ENCODE assay signal across 8 mouse cellular contexts in the genomic region with DNA sequence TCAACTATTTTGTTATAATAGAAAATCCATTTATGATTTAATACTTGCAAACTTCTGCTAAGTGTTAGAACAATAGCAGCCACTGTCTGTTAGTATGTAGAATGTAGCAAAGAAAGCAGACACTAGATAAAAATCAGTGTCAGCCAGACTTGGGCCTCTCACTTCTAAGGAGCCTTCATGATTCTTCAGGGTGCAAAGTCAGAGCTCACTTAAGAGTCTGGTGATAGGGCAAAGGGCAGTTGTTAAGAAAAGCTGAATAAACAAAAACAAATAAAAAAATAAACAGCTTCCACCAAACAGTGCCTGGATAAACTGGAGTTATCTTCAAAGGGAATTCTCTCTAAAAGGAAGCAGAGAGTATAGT. TPM values are rescaled to one million over a fixed set of nuclear protein-coding genes. Genes with fewer than 3 reads are reported as not detected.
DNase-seq lines count a peak whose midpoint lies in the region; ATAC-seq lines count a peak whose summit lies in the region.

No protein-coding gene starts in this region.

- H3K27ac ChIP-seq in forebrain, embryonic 10.5 days, result peak overlapping the region; percentile 74; the same call in 1 of the 2 replicates
- no peak overlapping the region for H3K27ac ChIP-seq in forebrain, embryonic 13.5 days
- H3K27ac ChIP-seq in kidney, embryonic 15.5 days, result peak overlapping the region; percentile 74
- H3K27ac ChIP-seq in embryonic facial prominence, embryonic 10.5 days (replicated peaks), result peak overlapping the region; percentile 84
- peak overlapping the region; percentile 45; the same call in 1 of the 2 replicates for H3K27ac ChIP-seq in limb, embryonic 13.5 days

- H3K9me3 ChIP-seq in forebrain, embryonic 10.5 days, result no peaks in the 10 kb centered on the region
- no peaks in the 10 kb centered on the region for H3K9me3 ChIP-seq in forebrain, embryonic 13.5 days (replicated peaks)
- H3K9me3 ChIP-seq in kidney, embryonic 15.5 days (replicated peaks), result no peaks in the 10 kb centered on the region
- H3K9me3 ChIP-seq in embryonic facial prominence, embryonic 10.5 days, result no peaks in the 10 kb centered on the region
- no peaks in the 10 kb centered on the region for H3K9me3 ChIP-seq in limb, embryonic 13.5 days

- H3K27me3 ChIP-seq in forebrain, embryonic 10.5 days (ENCODE audit: poor library complexity, severe bottlenecking), result no peaks in the 10 kb centered on the region
- no peaks in the 10 kb centered on the region for H3K27me3 ChIP-seq in forebrain, embryonic 13.5 days
- no peaks in the 10 kb centered on the region for H3K27me3 ChIP-seq in kidney, embryonic 15.5 days
- H3K27me3 ChIP-seq in embryonic facial prominence, embryonic 10.5 days (replicated peaks; ENCODE audit: low read depth, poor library complexity, severe bottlenecking), result no peaks in the 10 kb centered on the region
- no peaks in the 10 kb centered on the region for H3K27me3 ChIP-seq in limb, embryonic 13.5 days

- no peak overlapping the region for H3K9ac ChIP-seq in forebrain, embryonic 13.5 days
- no peak overlapping the region for H3K9ac ChIP-seq in kidney, embryonic 15.5 days
- no peak overlapping the region for H3K9ac ChIP-seq in limb, embryonic 13.5 days

- DNase-seq in forebrain, embryonic 10.5 days (ENCODE audit: extremely low spot score, low spot score), result no peak
- DNase-seq in kidney, postnatal 10 days, result no peak
- no peak for DNase-seq in embryonic facial prominence, embryonic 10.5 days (ENCODE audit: low spot score)
- DNase-seq in layer of hippocampus, postnatal 36 days, result no peak

- H3K36me3 ChIP-seq in forebrain, embryonic 10.5 days (replicated peaks), result peaks cover 36% of the 10 kb centered on the region
- H3K36me3 ChIP-seq in forebrain, embryonic 13.5 days (ENCODE audit: poor library complexity, severe bottlenecking), result peaks cover 30% of the 10 kb centered on the region
- peaks cover 43% of the 10 kb centered on the region for H3K36me3 ChIP-seq in kidney, embryonic 15.5 days
- H3K36me3 ChIP-seq in embryonic facial prominence, embryonic 10.5 days (replicated peaks), result peaks cover 43% of the 10 kb centered on the region
- peaks cover 40% of the 10 kb centered on the region for H3K36me3 ChIP-seq in limb, embryonic 13.5 days

- H3K4me2 ChIP-seq in forebrain, embryonic 13.5 days, result no peak overlapping the region
- H3K4me2 ChIP-seq in kidney, embryonic 15.5 days, result no peak overlapping the region
- no peak overlapping the region; the same call in 1 of the 2 replicates for H3K4me2 ChIP-seq in limb, embryonic 13.5 days (replicated peaks)

- H3K4me3 ChIP-seq in forebrain, embryonic 10.5 days, result no peak overlapping the region
- no peak overlapping the region for H3K4me3 ChIP-seq in forebrain, embryonic 13.5 days
- H3K4me3 ChIP-seq in kidney, embryonic 15.5 days (replicated peaks), result no peak overlapping the region
- H3K4me3 ChIP-seq in embryonic facial prominence, embryonic 10.5 days, result no peak overlapping the region
- no peak overlapping the region for H3K4me3 ChIP-seq in limb, embryonic 13.5 days

- no peak for ATAC-seq in forebrain, embryonic 13.5 days
- ATAC-seq in kidney, embryonic 15.5 days (replicated peaks; ENCODE audit: low FRiP score), result no peak
- ATAC-seq in limb, embryonic 13.5 days (ENCODE audit: low FRiP score, low read depth), result no peak
- ATAC-seq in inflammation-experienced regulatory T-cells, adult 6 months, result no peak

- peaks cover 33% of the 10 kb centered on the region for H3K4me1 ChIP-seq in forebrain, embryonic 10.5 days
- peaks cover 18% of the 10 kb centered on the region for H3K4me1 ChIP-seq in forebrain, embryonic 13.5 days
- peaks cover 8% of the 10 kb centered on the region for H3K4me1 ChIP-seq in kidney, embryonic 15.5 days
- peaks cover 32% of the 10 kb centered on the region for H3K4me1 ChIP-seq in embryonic facial prominence, embryonic 10.5 days
- H3K4me1 ChIP-seq in limb, embryonic 13.5 days, result peaks cover 16% of the 10 kb centered on the region

RNA-seq across cellular contexts. Expression of a gene that starts 34.7 kb away (rescaled TPM):
- 8.7 and 9.6 TPM in 2 replicates for polyA plus RNA-seq in forebrain, embryonic 10.5 days (2016; fragmentation: Nextera tagmentation; extraction: Ambion mirVana)
- 12.2 and 13.9 TPM in 2 replicates for polyA plus RNA-seq in forebrain, embryonic 13.5 days (2015; fragmentation: Nextera tagmentation; extraction: Ambion mirVana)
- 6.9 and 8.1 TPM in 2 replicates for polyA plus RNA-seq in kidney, embryonic 15.5 days (2015; fragmentation: Nextera tagmentation; extraction: Ambion mirVana)
- 8.0 and 8.6 TPM in 2 replicates for polyA plus RNA-seq in embryonic facial prominence, embryonic 10.5 days (2016; fragmentation: Nextera tagmentation; extraction: Ambion mirVana)
- polyA plus RNA-seq in limb, embryonic 13.5 days (2015; fragmentation: Nextera tagmentation; extraction: Ambion mirVana), result 8.6 and 9.1 TPM in 2 replicates
- 10 to 100 TPM; 16.8 to 26.1 (median 17.9) TPM for polyA plus RNA-seq in inflammation-experienced regulatory T-cells, adult 6 months (2017; shearing (Covaris generic))
- 10 to 100 TPM; 11.5 to 12.6 TPM for total RNA-seq in layer of hippocampus, postnatal 36 days (2021)

RNA-seq across cellular contexts. Expression of a gene that starts 35.1 kb away (rescaled TPM):
- polyA plus RNA-seq in forebrain, embryonic 10.5 days (2016; fragmentation: Nextera tagmentation; extraction: Ambion mirVana), result 12.8 and 14.3 TPM in 2 replicates
- polyA plus RNA-seq in forebrain, embryonic 13.5 days (2015; fragmentation: Nextera tagmentation; extraction: Ambion mirVana), result 16.2 and 18.8 TPM in 2 replicates
- polyA plus RNA-seq in kidney, embryonic 15.5 days (2015; fragmentation: Nextera tagmentation; extraction: Ambion mirVana), result 9.9 and 10.5 TPM in 2 replicates
- polyA plus RNA-seq in embryonic facial prominence, embryonic 10.5 days (2016; fragmentation: Nextera tagmentation; extraction: Ambion mirVana), result 12.3 and 14.1 TPM in 2 replicates
- polyA plus RNA-seq in limb, embryonic 13.5 days (2015; fragmentation: Nextera tagmentation; extraction: Ambion mirVana), result 14.7 and 14.9 TPM in 2 replicates
- 1 to 10 TPM; 5.8 to 10.0 (median 9.4) TPM for polyA plus RNA-seq in inflammation-experienced regulatory T-cells, adult 6 months (2017; shearing (Covaris generic))
- 10 to 100 TPM; 25.7 to 31.1 TPM for total RNA-seq in layer of hippocampus, postnatal 36 days (2021)
